Mouse (Mus musculus) myocyte (in vitro differentiated cells): ENCODE results near the gene Plxna3. TPM values are rescaled to one million over a fixed set of nuclear protein-coding genes. Genes with fewer than 3 reads are reported as not detected.

Source experiments
- H3K27me3 ChIP-seq: one replicate; pipeline ENCODE4 v1.6.1; 2011; ENCODE audit not compliant: control insufficient read depth, insufficient read depth, insufficient read length
- H3K36me3 ChIP-seq: one replicate; pipeline ENCODE4 v1.6.1; 2011; ENCODE audit not compliant: control insufficient read depth, insufficient read depth
- H3K4me2 ChIP-seq: one replicate; pipeline ENCODE4 v1.6.1; 2011; ENCODE audit warnings: low read depth, control low read depth
- H3K4me3 ChIP-seq: one replicate; pipeline ENCODE4 v1.5.1; 2011; ENCODE audit warnings: mild to moderate bottlenecking, control low read depth, moderate library complexity
- H3K79me2 ChIP-seq: one replicate; pipeline ENCODE4 v1.6.1; 2011; ENCODE audit not compliant: control insufficient read depth, insufficient read depth
- H3ac ChIP-seq: one replicate; pipeline ENCODE4 v1.6.1; 2011; ENCODE audit not compliant: control insufficient read depth, insufficient read length
- CEBPB ChIP-seq: IDR thresholded peaks from 2 replicates; pipeline ENCODE4 v1.6.1; 2011; ENCODE audit warnings: mild to moderate bottlenecking, moderate library complexity; ENCODE audit not compliant: poor library complexity, insufficient read depth, severe bottlenecking
- E2F4 ChIP-seq: IDR thresholded peaks from one replicate; pipeline ENCODE4 v1.6.1; 2011; ENCODE audit warnings: mild to moderate bottlenecking, control low read depth, moderate library complexity; ENCODE audit not compliant: insufficient read depth
- MAX ChIP-seq: IDR thresholded peaks from one replicate; pipeline ENCODE4 v1.6.1; 2011; ENCODE audit warnings: low read depth, mild to moderate bottlenecking, control low read depth
- MYOD1 ChIP-seq, 3 experiments: IDR thresholded peaks; one replicate each; pipeline ENCODE4 v1.6.1; 2011; ENCODE audit warnings: control low read depth in 2 of 3, low read depth in 2 of 3, mild to moderate bottlenecking in 2 of 3, moderate library complexity in 1 of 3; ENCODE audit not compliant: insufficient read length in 2 of 3, control insufficient read depth in 1 of 3
- MYOG ChIP-seq, 3 experiments: IDR thresholded peaks; one replicate each; pipeline ENCODE4 v1.6.1; 2011; ENCODE audit warnings: control low read depth in 2 of 3, low read depth in 2 of 3, mild to moderate bottlenecking in 2 of 3; ENCODE audit not compliant: insufficient read length in 2 of 3, control insufficient read depth in 1 of 3, insufficient read depth in 1 of 3
- POLR2A ChIP-seq: IDR thresholded peaks from one replicate; pipeline ENCODE4 v1.6.1; 2011; ENCODE audit warnings: low read depth, mild to moderate bottlenecking, control low read depth, moderate library complexity; ENCODE audit not compliant: insufficient read length
- POLR2AphosphoS2 ChIP-seq: IDR thresholded peaks from one replicate; pipeline ENCODE4 v1.6.1; 2011; ENCODE audit warnings: low read depth, control low read depth; ENCODE audit not compliant: insufficient read length
- REST ChIP-seq: IDR thresholded peaks from one replicate; pipeline ENCODE4 v1.6.1; 2011; ENCODE audit warnings: mild to moderate bottlenecking, control low read depth, moderate library complexity; ENCODE audit not compliant: insufficient read depth, insufficient read length
- SRF ChIP-seq: IDR thresholded peaks from one replicate; pipeline ENCODE4 v1.6.1; 2011; ENCODE audit warnings: low read depth; ENCODE audit not compliant: control insufficient read depth, insufficient read length
- TCF12 ChIP-seq: IDR thresholded peaks from one replicate; pipeline ENCODE4 v1.6.1; 2011; ENCODE audit warnings: mild to moderate bottlenecking, control low read depth; ENCODE audit not compliant: poor library complexity, insufficient read depth, severe bottlenecking
- TCF3 ChIP-seq: IDR thresholded peaks from one replicate; pipeline ENCODE4 v1.6.1; 2011; ENCODE audit warnings: low read depth, control low read depth; ENCODE audit not compliant: insufficient read length
- USF1 ChIP-seq: IDR thresholded peaks from one replicate; pipeline ENCODE4 v1.6.1; 2011; ENCODE audit warnings: low read depth, mild to moderate bottlenecking, control low read depth, moderate library complexity
- polyA plus RNA-seq: library from polyadenylated mRNA; unstranded; fragments of >200 nt; fragmentation: generic; extraction: Trizol; gene quantifications from one replicate; pipeline ENCODE4 v1.2.1, GENCODE M21; 2012; ENCODE audit warnings: missing spikeins

Plxna3 gene
- polyA plus RNA-seq = 12.8 TPM

- H3ac ChIP-seq = no peak within 1 kb of the TSS
- peak within 1 kb of the TSS; percentile 44 for H3K4me3 ChIP-seq
- no peaks in the 10 kb centered on the region for H3K27me3 ChIP-seq
- peak within 1 kb of the TSS; percentile 79 for H3K4me2 ChIP-seq
- H3K79me2 ChIP-seq = peaks cover 4% of the 10 kb centered on the region
- no peaks in the 10 kb centered on the region for H3K36me3 ChIP-seq
- TF ChIP-seq TCF3 (no peak), SRF (no peak), MYOD1 (IDR thresholded peaks at IDR 0.05; ENCODE audit: control insufficient read depth in 1 of 3, insufficient read length in 2 of 3, low read depth in 2 of 3) (no peak), POLR2AphosphoS2 (no peak), E2F4 (no peak)
These were observed at the start of gene Plxna3 for GRCm38 (mm10) chrX:74328725-74329161. Gene Plxna3 (plus strand): TSS chrX:74329066.

GRCm38 (mm10) chrX:74281041-74281731 is 47.7 kb upstream of the Plxna3 start:
- no peak overlapping the region for H3ac ChIP-seq
- H3K36me3 ChIP-seq = no peaks in the 10 kb centered on the region
- peak overlapping the region; percentile 79 for H3K4me2 ChIP-seq
- TF ChIP-seq MYOG (IDR thresholded peaks at IDR 0.05; ENCODE audit: control insufficient read depth in 1 of 3, insufficient read depth in 1 of 3, insufficient read length in 2 of 3, low read depth in 2 of 3) = peak in 1 of 3 experiments; percentile 12
- TF ChIP-seq POLR2AphosphoS2 = peak; percentile 55
- no peak for TF ChIP-seq TCF12
- TF ChIP-seq MYOD1 (IDR thresholded peaks at IDR 0.05; ENCODE audit: control insufficient read depth in 1 of 3, insufficient read length in 2 of 3, low read depth in 2 of 3) = peak; percentile 62 to 85 (median 77)
- H3K79me2 ChIP-seq = peaks cover 14% of the 10 kb centered on the region
- peak overlapping the region; percentile 67 for H3K4me3 ChIP-seq
- no peaks in the 10 kb centered on the region for H3K27me3 ChIP-seq

- Histone ChIP-seq H3K4me3 (peak within 1 kb of the TSS; percentile 67), H3K4me2 (peak within 1 kb of the TSS; percentile 81), H3ac (peak within 1 kb of the TSS; percentile 54), H3K79me2 (peaks cover 14% of the 10 kb centered on the region), H3K36me3 (no peaks in the 10 kb centered on the region), H3K27me3 (no peaks in the 10 kb centered on the region)
- TF ChIP-seq MAX = no peak
- TF ChIP-seq POLR2A = peak; percentile 48
These were observed 47.0 kb upstream of the Plxna3 start, which contains the start of the genes Taz and Dnase1l1 for GRCm38 (mm10) chrX:74281732-74282394. Gene Taz (plus strand): TSS chrX:74281912. Gene Dnase1l1 (minus strand): TSS chrX:74282337.

DNA sequence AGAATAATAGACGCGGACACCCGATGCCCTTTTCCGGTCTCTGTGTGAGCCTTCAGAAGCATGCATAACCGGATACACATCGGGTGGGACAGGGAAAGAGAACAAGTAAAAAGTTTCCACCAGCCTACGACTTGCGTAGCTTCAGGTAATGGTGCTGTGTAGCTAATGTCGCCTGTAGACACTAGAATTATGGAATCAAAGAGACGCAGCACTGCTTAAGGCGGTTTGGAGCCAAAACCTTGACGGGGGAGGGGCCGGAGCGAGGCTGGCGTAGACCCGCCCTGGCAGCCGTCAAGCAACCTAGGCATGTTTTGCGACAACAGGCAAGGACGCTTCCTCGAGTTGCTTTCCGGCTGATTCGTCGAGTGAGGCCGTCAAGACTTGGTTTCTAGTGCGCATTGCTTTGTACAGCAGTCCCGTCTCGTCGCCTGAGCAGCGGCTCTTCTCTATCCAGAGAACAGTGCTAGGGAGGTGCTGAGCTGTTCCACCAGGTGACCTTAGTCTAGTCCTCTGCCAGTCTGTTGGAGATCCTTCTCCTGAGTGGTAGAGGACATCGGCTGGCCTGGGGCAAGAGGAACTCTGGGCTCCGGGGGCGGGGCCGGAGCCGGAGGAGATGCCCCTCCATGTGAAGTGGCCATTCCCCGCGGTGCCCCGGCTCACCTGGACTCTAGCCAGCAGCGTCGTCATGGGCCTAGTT is 46.3 kb upstream of the Plxna3 start:
- Histone ChIP-seq H3ac (peak overlapping the region; percentile 54), H3K27me3 (no peaks in the 10 kb centered on the region), H3K79me2 (peaks cover 14% of the 10 kb centered on the region), H3K4me3 (peak overlapping the region; percentile 67), H3K4me2 (peak overlapping the region; percentile 81), H3K36me3 (no peaks in the 10 kb centered on the region)
- TF ChIP-seq CEBPB (no peak), MAX (no peak), E2F4 (no peak), SRF (no peak), TCF12 (no peak), MYOG (IDR thresholded peaks at IDR 0.05; ENCODE audit: control insufficient read depth in 1 of 3, insufficient read depth in 1 of 3, insufficient read length in 2 of 3, low read depth in 2 of 3) (no peak), MYOD1 (IDR thresholded peaks at IDR 0.05; ENCODE audit: control insufficient read depth in 1 of 3, insufficient read length in 2 of 3, low read depth in 2 of 3) (no peak), POLR2A (peak; percentile 87), REST (no peak), TCF3 (no peak), USF1 (no peak), POLR2AphosphoS2 (peak; percentile 93)

DNA sequence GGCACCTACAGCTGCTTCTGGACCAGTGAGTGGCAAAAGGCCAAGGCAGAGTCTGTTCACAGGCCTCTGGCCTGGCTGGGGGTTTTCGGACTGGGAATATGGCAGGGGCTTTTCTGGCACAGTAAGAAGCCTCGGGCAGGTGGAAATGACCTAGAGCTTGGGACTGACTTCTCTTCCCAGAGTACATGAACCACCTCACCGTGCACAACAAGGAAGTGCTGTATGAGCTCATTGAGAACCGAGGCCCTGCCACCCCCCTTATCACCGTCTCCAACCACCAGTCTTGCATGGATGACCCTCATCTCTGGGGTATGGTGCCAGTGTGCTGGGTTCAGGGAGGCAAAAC is 45.8 kb upstream of the Plxna3 start:
- peak overlapping the region; percentile 67 for H3K4me3 ChIP-seq
- peak overlapping the region; percentile 54 for H3ac ChIP-seq

More for the DNA sequence above, 45.8 kb upstream of the Plxna3 start:
- H3K27me3 ChIP-seq = no peaks in the 10 kb centered on the region
- peaks cover 14% of the 10 kb centered on the region for H3K79me2 ChIP-seq
- peaks cover 2% of the 10 kb centered on the region for H3K36me3 ChIP-seq
- TF ChIP-seq POLR2A (no peak), TCF3 (no peak), TCF12 (no peak), MYOG (IDR thresholded peaks at IDR 0.05; ENCODE audit: control insufficient read depth in 1 of 3, insufficient read depth in 1 of 3, insufficient read length in 2 of 3, low read depth in 2 of 3) (no peak)
- H3K4me2 ChIP-seq = peak overlapping the region; percentile 81
